Mouse (Mus musculus): ENCODE measurements around the gene Atxn1.

Atxn1 gene

DNA sequence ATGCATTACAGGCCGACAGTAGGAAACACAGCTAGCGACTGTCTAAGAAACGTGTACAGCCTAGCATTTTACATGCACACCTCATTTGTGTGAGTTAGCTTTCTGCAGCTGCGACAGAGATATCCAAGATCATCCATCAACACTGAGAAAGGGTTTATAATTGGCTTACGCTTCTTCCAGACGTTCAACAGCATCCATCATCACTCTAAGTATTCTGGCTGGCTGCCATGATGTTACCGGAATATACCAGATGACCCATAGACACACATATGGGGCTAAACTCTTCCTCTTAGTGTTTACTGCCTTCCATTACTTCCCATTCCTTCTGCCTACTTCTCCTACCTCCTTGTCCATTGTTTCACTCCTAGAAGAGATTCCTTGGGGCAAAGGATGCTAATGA lies 369.4 kb downstream of the Atxn1 start:
- no peak for DNase-seq (ENCODE audit: low read depth in 1 of 2, low spot score in 2 of 2)

DNA sequence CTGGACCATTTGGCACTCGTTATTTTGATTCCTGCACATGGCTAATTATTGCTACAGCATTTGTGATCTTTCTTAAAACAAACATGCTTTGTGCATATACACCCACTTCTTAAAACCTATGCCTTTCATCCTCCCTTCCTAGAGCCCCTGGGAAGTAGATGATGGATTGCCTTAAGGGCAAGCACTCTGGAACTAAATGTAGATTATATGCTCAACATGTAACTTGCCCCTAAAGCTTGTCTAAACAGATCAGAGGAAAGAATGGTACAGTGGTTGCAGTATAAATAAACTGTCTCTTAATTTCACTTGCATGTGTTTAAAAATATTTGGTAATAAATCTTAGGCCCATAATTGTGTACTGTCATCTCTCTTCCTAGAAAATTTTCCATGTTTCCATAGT lies 370.9 kb downstream of the Atxn1 start:
- no peak for DNase-seq (ENCODE audit: low read depth in 1 of 2, low spot score in 2 of 2)

DNA sequence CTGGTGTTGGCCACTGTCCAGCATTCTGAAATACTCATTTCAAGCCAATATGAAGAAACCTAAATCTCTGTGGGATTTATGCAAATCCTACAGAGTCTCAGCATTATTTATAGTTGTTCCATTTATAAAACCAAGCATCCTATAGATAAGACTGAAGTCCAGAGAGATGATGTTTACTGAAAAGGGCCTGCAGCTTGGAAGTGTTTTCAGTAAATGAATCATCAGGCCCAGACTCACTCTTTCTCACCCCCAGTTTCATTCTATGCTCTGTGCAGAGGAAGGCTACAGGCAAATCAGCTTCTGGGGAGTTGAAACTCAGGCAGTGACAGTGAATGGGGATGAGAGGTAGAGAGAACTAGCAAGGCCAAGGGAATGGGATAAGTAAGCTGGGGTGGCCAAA lies 373.9 kb downstream of the Atxn1 start:
- no peak for DNase-seq (ENCODE audit: low read depth in 1 of 2, low spot score in 2 of 2)

- DNase-seq (ENCODE audit: low read depth in 1 of 2, low spot score in 2 of 2): no peak
Observed at GRCm38 (mm10) chr13:45583061-45583460, 381.7 kb downstream of the Atxn1 start.

GRCm38 (mm10) chr13:45582294-45582693 lies 382.5 kb downstream of the Atxn1 start:
- no peak for DNase-seq (ENCODE audit: low read depth in 1 of 2, low spot score in 2 of 2)

GRCm38 (mm10) chr13:45579751-45580150 lies 385.1 kb downstream of the Atxn1 start:
- no peak for DNase-seq (ENCODE audit: low read depth in 1 of 2, low spot score in 2 of 2)

DNA sequence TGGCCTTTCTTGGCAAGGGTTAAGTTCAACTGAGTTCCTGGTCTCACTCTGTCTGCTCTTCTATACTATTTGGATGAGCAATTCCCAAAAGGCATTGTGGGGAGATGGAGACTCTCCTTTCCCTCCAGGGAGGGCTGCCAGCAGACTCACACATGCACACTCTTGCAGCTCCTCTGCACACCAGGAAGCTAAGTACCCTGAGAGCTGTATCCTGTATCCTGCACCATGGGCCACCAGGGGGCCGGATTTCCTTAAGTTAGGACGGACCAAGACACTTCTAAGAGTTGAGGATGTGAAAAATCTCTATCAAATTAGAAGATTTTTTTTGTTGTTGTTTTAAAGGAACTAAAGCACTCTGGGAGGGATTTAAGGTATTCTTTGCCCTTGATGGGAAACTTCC lies 387.0 kb downstream of the Atxn1 start:
- no peak for DNase-seq (ENCODE audit: low read depth in 1 of 2, low spot score in 2 of 2)

GRCm38 (mm10) chr13:45577366-45577765 lies 387.4 kb downstream of the Atxn1 start:
- no peak for DNase-seq (ENCODE audit: low read depth in 1 of 2, low spot score in 2 of 2)

DNA sequence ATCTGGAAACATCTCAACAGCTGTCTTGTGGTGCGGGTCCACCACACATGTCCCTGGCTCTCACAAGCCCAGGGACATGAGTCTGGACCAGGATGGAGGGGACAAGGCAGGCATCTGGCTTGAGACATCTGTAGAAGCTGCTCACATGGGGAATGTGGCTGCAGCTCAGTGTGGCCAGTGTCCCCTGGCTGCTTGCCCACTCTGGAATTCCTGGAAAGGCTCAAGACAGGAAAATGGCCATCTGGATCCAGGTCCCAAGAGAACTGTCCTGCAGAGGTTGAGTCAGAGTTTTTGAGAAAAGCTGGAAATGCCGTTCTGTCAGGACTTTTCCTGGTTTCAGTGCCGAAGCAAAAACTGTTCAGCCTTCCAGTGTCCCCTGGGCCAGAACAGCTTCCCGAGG lies 388.6 kb downstream of the Atxn1 start:
- no peak for DNase-seq (ENCODE audit: low read depth in 1 of 2, low spot score in 2 of 2)

DNA sequence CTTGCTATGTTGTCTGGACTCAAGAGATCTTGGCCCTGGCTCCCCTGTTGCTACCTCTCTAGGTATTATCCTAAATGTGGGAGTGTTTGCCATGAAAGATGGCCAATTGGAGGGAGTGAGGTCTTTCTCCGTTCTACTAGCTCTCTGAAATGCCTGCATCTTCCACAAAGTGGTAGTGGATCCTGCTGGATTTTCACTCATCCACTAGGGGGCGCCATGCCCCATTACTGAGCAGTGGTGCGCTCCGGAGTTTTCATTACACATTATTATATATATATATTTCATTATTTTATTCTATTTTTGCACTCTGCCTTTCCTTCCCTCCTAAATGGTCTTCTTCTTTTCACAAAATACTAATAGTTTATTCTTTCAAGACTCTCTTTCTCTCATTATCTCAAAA lies 392.0 kb downstream of the Atxn1 start:
- no peak for DNase-seq (ENCODE audit: low read depth in 1 of 2, low spot score in 2 of 2)

DNA sequence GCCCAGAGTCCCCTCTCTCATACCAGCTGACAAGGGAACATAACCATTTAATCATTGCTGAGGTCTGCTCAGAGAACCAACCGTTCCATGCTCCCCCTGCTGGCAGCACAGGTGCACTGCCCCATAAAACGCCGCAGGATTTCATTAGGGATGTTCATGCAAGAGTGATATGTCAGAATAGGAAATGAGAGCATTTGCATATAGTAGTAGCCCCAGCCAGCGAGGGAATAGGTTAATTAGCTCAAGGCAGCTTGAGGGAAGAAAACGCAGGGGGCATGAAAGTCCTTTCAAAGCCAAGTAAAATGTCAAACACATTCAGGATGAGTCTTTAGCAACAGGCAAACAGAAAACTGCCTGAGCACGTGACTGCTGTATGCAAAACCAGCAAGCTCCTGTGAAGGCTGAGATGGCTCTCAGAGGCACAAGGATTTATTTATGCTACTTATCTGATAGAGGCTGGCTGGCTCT lies 393.0 kb downstream of the Atxn1 start:
- peak; percentile 23 to 42 for DNase-seq (ENCODE audit: low read depth in 1 of 2, low spot score in 2 of 2)

DNA sequence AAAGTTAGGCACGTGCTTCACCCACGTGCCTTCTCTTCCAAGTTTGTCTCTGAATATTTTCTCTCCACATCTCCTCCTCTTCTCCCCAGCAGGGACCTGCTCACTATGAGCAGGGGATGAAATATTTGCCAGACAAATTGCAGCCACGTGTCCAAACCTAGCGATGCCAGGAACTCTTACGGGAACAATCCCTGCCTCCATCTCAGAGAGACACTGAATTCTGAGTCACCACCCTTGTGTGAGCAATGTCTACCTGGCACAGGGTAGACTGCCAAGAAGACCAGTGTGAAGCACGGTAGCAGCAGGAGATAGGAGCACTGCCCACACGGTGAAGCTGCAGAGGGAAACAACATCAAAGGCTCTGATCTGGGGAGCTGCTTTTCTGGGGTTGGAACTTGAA lies 394.9 kb downstream of the Atxn1 start:
- DNase-seq (ENCODE audit: low read depth in 1 of 2, low spot score in 2 of 2): no peak

- DNase-seq (ENCODE audit: low read depth in 1 of 2, low spot score in 2 of 2): no peak
Observed at GRCm38 (mm10) chr13:45564946-45565345, 399.9 kb downstream of the Atxn1 start.

DNA sequence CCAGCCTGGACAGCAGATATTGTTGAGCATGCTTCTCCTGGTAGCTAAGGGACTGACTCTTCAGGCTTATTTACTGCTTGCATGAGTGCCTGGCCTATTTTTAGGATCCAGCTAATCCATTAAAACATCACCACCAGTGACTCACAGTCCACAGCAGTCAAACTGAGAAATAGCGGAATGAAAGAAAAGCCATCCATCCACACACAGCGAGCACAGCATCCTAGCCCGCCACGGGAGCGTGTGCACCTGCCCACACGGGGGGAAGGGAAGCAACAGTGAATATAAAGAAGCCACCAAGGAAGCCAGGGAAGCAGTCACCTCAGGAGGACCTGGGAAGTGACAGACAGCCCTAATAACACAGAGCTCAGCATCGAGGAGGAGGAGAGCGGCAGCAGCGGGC lies 402.8 kb downstream of the Atxn1 start:
- no peak for DNase-seq (ENCODE audit: low read depth in 1 of 2, low spot score in 2 of 2)

DNA sequence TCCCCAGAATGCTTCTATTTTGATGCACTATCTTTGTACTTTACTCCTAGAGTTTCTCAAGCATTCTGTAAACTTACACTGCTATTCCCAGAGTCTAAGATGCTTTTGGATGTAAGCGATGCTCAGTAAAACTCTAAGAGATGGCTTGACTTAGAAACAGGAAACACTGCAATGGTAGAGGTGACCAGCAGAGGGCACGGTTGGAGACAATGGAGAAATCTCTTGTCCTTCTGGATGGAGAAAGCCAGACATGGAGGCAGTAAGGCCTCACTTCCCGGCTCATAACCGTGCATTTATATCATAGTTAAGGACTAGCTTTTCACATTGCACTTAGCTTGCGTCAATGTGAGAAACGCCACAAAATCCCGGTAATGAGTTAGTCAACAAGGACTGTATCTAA lies 404.3 kb downstream of the Atxn1 start:
- DNase-seq (ENCODE audit: low read depth in 1 of 2, low spot score in 2 of 2): no peak

GRCm38 (mm10) chr13:45559258-45559657 lies 405.6 kb downstream of the Atxn1 start:
- DNase-seq (ENCODE audit: low read depth in 1 of 2, low spot score in 2 of 2): no peak

DNA sequence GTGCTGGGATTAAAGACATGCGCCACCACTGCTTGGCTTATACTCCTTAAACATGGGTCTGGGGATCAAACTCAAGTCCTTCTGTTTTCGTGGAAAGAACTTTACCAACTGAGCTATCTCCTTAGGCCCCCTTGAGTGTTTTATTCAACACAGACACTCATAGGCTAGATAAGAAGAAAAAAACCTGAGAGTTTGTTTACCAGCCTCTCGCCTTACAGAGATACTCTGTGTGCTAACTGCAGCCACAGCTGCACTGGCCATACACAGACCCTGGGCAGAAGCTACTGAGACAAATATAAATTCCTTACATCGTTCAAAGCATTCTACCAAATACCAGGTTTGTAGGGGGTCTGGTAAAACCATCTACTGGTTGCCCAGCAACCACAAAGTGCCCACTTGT lies 406.4 kb downstream of the Atxn1 start:
- DNase-seq (ENCODE audit: low read depth in 1 of 2, low spot score in 2 of 2): no peak

GRCm38 (mm10) chr13:45553674-45554073 lies 411.1 kb downstream of the Atxn1 start:
- DNase-seq (ENCODE audit: low read depth in 1 of 2, low spot score in 2 of 2): no peak

- no peak for DNase-seq (ENCODE audit: low read depth in 1 of 2, low spot score in 2 of 2)
Observed at GRCm38 (mm10) chr13:45547549-45547948, 417.3 kb downstream of the Atxn1 start.

- no peak for DNase-seq (ENCODE audit: low read depth in 1 of 2, low spot score in 2 of 2)
Observed at GRCm38 (mm10) chr13:45546946-45547345, 417.9 kb downstream of the Atxn1 start.

GRCm38 (mm10) chr13:45545974-45546373 lies 418.8 kb downstream of the Atxn1 start:
- DNase-seq (ENCODE audit: low read depth in 1 of 2, low spot score in 2 of 2): no peak

DNA sequence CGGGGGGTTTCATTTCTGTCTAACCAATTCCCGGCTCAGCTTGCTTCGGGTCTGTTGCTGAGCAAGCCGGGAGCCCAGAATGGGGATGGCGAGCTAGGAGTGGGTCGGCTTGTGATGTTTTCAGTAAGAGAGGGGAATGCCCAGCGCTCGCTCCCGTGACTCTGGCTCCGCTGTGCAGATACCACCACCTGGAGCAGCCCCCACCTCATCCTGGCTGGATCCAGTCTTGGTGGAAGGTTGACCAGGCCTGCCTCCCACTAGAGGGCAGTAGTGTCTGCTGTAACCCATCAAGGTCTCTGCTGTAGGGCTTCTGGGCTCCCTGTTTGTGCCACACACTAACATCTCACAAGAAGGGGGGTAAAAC lies 425.6 kb downstream of the Atxn1 start:
- DNase-seq (ENCODE audit: low read depth in 1 of 2, low spot score in 2 of 2): no peak

DNA sequence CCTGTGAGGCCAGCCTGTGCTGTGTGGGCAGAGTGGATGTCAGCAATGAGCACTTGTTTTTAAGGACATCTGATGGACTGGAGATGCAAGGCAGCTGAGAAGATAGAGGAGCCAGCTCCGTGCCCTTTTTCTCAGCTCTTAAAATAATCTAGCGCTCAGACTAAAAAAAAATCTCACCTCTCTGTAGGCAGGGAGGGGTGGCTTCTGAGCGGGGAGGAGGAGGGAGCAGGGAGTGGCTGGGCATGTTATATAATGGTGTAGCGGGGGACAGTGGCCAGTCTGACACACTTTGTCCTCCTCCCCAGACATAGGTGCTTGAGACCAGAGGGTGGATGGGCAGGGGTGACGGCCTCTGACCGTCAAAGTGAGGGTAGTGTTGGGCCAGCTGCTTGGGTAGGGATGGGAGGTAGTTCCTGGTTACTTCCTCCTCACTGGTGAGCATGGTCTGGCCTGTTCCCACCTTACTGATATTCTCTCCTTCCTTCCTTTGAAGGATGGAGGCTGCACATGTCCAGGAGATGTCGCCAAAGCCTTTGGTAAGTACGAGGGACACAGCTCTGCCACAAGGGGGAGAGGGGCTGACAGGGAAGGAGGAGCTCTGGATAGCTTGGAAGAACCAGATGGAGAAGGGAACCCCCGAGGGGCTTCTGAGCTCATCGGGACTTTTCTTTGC lies 426.1 kb downstream of the Atxn1 start:
- no peak for DNase-seq (ENCODE audit: low read depth in 1 of 2, low spot score in 2 of 2)

DNA sequence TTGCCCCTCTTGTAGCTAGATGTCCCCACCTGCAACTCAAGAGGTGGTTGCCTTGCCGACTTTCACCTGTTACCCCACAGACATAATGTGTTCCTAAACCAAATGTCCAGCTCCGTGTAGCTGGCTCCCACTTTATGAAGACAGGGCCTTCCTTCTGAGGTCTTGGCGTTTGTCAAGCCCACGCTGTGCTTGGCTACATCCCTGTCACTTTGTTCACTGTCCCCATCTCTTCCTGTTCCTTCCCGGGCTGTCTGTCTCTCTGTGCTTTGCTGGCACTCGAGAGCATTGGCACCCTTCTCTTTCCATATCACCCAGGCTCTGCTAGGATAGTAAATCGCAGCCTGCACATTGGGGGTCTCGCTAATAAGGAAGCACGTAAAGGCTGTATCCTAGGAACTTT lies 426.7 kb downstream of the Atxn1 start:
- no peak for DNase-seq (ENCODE audit: low read depth in 1 of 2, low spot score in 2 of 2)

Data from monocyte, adult 2 months (primary cell).